Mouse (Mus musculus): ENCODE results near the gene Gm28635. TPM values are rescaled to one million over a fixed set of nuclear protein-coding genes. Genes with fewer than 3 reads are reported as not detected.

Gm28635 gene
- polyA plus RNA-seq, 1 experiment from 2014 or later: not detected

DNA sequence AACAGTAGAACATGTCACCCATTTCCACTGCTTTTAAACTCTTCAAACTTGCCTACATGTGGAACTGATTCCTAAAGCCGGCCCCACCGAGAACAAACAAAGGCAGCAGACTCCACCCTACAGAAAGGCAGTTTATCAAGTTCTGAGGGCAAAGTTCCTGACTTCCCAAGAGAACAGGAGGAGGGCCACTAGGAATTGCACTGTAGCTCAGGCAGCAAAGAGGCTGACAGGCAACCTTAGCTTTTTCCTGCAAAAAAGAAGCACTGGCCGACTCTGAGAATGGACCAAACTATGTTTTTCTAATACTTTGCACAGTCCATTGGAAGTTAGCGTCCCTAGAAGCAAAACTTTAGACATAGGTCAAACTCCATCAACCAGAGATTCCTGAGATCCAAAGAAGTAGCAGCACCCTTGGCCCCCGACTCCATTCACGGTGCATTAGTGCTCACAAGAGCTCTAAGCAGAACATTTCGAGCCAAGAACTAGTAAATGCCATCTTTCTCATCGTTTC is 41.6 kb downstream of the Gm28635 start:
- peak; percentile 2 for DNase-seq

DNA sequence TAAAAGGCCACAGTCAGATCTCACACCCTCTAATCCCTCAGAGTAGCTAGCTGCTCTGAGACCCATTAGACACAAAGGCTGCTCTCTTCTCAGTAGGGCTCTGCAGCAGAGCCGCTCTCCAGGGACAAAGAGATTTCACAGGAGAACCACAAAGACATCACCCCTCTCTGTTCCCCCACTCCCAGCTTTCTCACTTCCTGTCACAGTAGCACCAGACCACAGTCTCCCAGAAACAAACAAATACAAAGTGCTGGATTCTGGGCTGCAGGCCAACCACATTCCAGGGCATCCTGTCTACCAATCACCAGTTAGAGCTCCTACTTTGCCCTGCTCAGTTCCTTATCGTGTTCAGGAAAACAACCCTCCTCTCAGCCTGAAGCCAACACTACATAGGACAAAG is 42.2 kb downstream of the Gm28635 start:
- peak; percentile 88 for ATAC-seq (ENCODE audit: low FRiP score, low TSS enrichment)
- WGBS: 5% methylated on average over 2 of the region's 2 CpGs

More for the DNA sequence above, 41.6 kb downstream of the Gm28635 start:
- WGBS: 27% methylated on average over 8 of the region's 8 CpGs
- H3K4me2 ChIP-seq (ENCODE audit: low read length): peak overlapping the region; percentile 19; the same call in 1 of the 2 replicates
- H3K4me1 ChIP-seq (ENCODE audit: control insufficient read depth, insufficient read depth, low read length): peaks cover 40% of the 10 kb centered on the region
- ATAC-seq (ENCODE audit: low FRiP score, low TSS enrichment): no peak
- no peaks in the 10 kb centered on the region for H3K9me3 ChIP-seq (ENCODE audit: control insufficient read depth, low read length)
- H3K9ac ChIP-seq (replicated peaks; ENCODE audit: low read length): no peak overlapping the region
- no peaks in the 10 kb centered on the region for H3K27me3 ChIP-seq (ENCODE audit: control insufficient read depth, insufficient read depth, low read length)
- no peak overlapping the region for H3K4me3 ChIP-seq (replicated peaks; ENCODE audit: low read depth, low read length)
- H3K27ac ChIP-seq (replicated peaks; ENCODE audit: low read depth, low read length): peak overlapping the region; percentile 77
- no peaks in the 10 kb centered on the region for H3K36me3 ChIP-seq (ENCODE audit: control insufficient read depth, insufficient read depth, low read length)

DNA sequence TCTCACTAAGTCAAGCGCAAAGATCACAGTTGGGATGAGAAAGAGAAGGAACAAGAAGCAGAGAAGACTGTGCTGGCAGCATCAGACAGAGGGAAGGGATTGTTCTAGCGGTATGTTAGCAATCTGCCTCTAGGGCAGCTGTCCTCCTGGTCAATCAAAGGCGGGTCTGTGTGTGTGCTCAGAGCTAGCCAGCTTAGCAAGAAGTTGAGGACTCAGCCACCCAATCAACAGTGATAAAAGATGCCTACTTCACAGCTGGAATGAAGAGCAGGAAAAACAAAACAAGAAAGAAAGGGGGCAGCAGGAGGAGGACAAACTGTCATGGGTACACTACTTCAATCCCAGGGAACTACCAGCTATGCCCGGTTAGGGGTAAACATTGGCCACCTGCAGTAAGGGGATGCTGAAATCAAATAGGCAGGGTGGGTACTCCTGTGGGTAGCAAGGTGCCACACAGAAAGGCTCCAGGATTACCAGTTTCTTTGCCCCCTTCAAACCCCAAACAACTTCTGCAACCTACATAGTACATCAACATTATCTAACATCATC is 42.8 kb downstream of the Gm28635 start:
- ATAC-seq (ENCODE audit: low FRiP score, low TSS enrichment) (peak; percentile 26; the same call in 1 of the 2 replicates), DNase-seq (peak; percentile 36)
- Histone ChIP-seq H3K36me3 (ENCODE audit: control insufficient read depth, insufficient read depth, low read length) (no peaks in the 10 kb centered on the region), H3K27ac (replicated peaks; ENCODE audit: low read depth, low read length) (peak overlapping the region; percentile 77), H3K9ac (replicated peaks; ENCODE audit: low read length) (no peak overlapping the region), H3K4me2 (ENCODE audit: low read length) (peak overlapping the region; percentile 7; the same call in 1 of the 2 replicates), H3K9me3 (ENCODE audit: control insufficient read depth, low read length) (no peaks in the 10 kb centered on the region), H3K4me1 (ENCODE audit: control insufficient read depth, insufficient read depth, low read length) (peaks cover 40% of the 10 kb centered on the region), H3K4me3 (replicated peaks; ENCODE audit: low read depth, low read length) (no peak overlapping the region), H3K27me3 (ENCODE audit: control insufficient read depth, insufficient read depth, low read length) (no peaks in the 10 kb centered on the region)
- 24% methylated on average over 4 of the region's 4 CpGs for whole genome bisulfite sequencing

More for the DNA sequence above, 42.2 kb downstream of the Gm28635 start:
- H3K27me3 ChIP-seq (ENCODE audit: control insufficient read depth, insufficient read depth, low read length): no peaks in the 10 kb centered on the region
- no peaks in the 10 kb centered on the region for H3K9me3 ChIP-seq (ENCODE audit: control insufficient read depth, low read length)
- H3K4me3 ChIP-seq (replicated peaks; ENCODE audit: low read depth, low read length): no peak overlapping the region
- H3K4me2 ChIP-seq (ENCODE audit: low read length): peak overlapping the region; percentile 19; the same call in 1 of the 2 replicates
- DNase-seq: peak; percentile 80
- H3K27ac ChIP-seq (replicated peaks; ENCODE audit: low read depth, low read length): peak overlapping the region; percentile 77
- H3K36me3 ChIP-seq (ENCODE audit: control insufficient read depth, insufficient read depth, low read length): no peaks in the 10 kb centered on the region
- no peak overlapping the region for H3K9ac ChIP-seq (replicated peaks; ENCODE audit: low read length)
- H3K4me1 ChIP-seq (ENCODE audit: control insufficient read depth, insufficient read depth, low read length): peaks cover 40% of the 10 kb centered on the region

DNA sequence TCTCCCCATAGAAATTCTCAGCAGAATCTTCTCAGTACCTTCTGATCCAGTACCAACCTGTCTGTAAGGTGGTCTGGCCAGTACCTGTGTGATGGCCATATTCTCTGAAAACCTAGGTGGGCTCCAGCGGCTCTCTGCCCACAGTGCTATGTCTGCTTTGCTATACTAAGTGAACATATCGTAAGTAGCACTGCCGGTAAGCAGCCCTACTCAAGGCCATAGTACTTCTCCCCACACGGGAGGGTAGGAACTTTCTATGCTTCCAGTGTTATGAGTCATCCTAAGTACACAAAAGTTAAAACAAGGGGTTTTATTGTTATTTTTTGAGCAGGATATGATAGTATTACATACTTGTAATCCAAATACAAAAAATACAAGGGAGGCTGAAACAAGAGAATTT is 43.8 kb downstream of the Gm28635 start:
- Histone ChIP-seq H3K4me1 (ENCODE audit: control insufficient read depth, insufficient read depth, low read length) (peaks cover 38% of the 10 kb centered on the region), H3K4me3 (replicated peaks; ENCODE audit: low read depth, low read length) (no peak overlapping the region)
- ATAC-seq (ENCODE audit: low FRiP score, low TSS enrichment): no peak

DNA sequence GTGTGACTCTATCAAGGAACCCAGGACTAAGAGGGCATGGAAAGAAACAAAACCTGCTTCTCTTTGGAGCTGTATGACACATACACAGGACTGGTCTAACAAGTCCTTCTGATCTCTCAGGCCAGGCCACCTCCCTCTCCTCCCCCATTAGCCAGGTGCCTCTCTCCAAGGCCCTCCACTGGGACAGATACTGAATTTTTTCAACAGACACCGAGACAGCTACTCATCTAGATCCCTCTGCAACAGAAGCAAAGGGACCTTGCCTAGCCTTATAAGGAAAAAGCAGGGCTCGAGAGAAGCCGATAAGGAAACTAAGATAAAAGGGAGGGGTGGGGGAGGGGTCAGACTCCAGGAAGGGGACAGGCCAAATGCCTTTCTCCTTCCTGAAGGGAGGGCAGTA is 44.8 kb downstream of the Gm28635 start:
- DNase-seq: peak; percentile 14
- no peak overlapping the region for H3K27ac ChIP-seq (replicated peaks; ENCODE audit: low read depth, low read length)
- no peaks in the 10 kb centered on the region for H3K27me3 ChIP-seq (ENCODE audit: control insufficient read depth, insufficient read depth, low read length)
- no peak overlapping the region for H3K9ac ChIP-seq (replicated peaks; ENCODE audit: low read length)
- no peaks in the 10 kb centered on the region for H3K36me3 ChIP-seq (ENCODE audit: control insufficient read depth, insufficient read depth, low read length)
- WGBS: 7% methylated on average over 3 of the region's 3 CpGs
- H3K4me3 ChIP-seq (replicated peaks; ENCODE audit: low read depth, low read length): no peak overlapping the region
- no peak overlapping the region for H3K4me2 ChIP-seq (ENCODE audit: low read length)
- H3K4me1 ChIP-seq (ENCODE audit: control insufficient read depth, insufficient read depth, low read length): peaks cover 28% of the 10 kb centered on the region
- no peaks in the 10 kb centered on the region for H3K9me3 ChIP-seq (ENCODE audit: control insufficient read depth, low read length)
- no peak for ATAC-seq (ENCODE audit: low FRiP score, low TSS enrichment)

More for the DNA sequence above, 43.8 kb downstream of the Gm28635 start:
- no peak for DNase-seq
- Histone ChIP-seq H3K9ac (replicated peaks; ENCODE audit: low read length) (no peak overlapping the region), H3K27me3 (ENCODE audit: control insufficient read depth, insufficient read depth, low read length) (no peaks in the 10 kb centered on the region), H3K27ac (replicated peaks; ENCODE audit: low read depth, low read length) (no peak overlapping the region), H3K9me3 (ENCODE audit: control insufficient read depth, low read length) (no peaks in the 10 kb centered on the region), H3K36me3 (ENCODE audit: control insufficient read depth, insufficient read depth, low read length) (no peaks in the 10 kb centered on the region), H3K4me2 (ENCODE audit: low read length) (no peak overlapping the region)
- WGBS: 85% methylated on average over 4 of the region's 4 CpGs

DNA sequence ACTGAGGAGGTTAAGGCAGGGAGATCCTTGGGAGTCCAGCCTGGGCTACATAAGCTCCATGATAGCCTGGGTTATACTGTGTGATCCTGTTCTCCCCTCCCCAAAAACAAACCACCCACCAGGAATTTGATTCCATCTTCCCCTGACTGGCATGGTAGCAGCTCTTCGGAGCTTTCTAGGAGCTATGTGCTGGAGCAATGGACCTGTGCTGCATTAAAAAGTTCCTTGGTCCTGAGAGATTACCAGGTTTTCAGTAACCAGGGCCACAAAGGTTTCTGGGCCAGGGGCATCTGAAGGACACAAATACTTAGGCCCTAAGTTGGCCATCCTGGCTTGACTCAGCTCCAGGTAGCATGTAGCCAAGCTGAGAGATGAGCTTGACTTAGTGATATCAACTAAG is 45.8 kb downstream of the Gm28635 start:
- Histone ChIP-seq H3K4me1 (ENCODE audit: control insufficient read depth, insufficient read depth, low read length) (peaks cover 24% of the 10 kb centered on the region), H3K4me3 (replicated peaks; ENCODE audit: low read depth, low read length) (no peak overlapping the region), H3K4me2 (ENCODE audit: low read length) (no peak overlapping the region), H3K9ac (replicated peaks; ENCODE audit: low read length) (no peak overlapping the region), H3K36me3 (ENCODE audit: control insufficient read depth, insufficient read depth, low read length) (no peaks in the 10 kb centered on the region), H3K9me3 (ENCODE audit: control insufficient read depth, low read length) (no peaks in the 10 kb centered on the region), H3K27me3 (ENCODE audit: control insufficient read depth, insufficient read depth, low read length) (no peaks in the 10 kb centered on the region), H3K27ac (replicated peaks; ENCODE audit: low read depth, low read length) (no peak overlapping the region)
- DNase-seq: no peak
- no peak for ATAC-seq (ENCODE audit: low FRiP score, low TSS enrichment)
- 95% methylated on average over 1 of the region's 1 CpGs for WGBS

DNA sequence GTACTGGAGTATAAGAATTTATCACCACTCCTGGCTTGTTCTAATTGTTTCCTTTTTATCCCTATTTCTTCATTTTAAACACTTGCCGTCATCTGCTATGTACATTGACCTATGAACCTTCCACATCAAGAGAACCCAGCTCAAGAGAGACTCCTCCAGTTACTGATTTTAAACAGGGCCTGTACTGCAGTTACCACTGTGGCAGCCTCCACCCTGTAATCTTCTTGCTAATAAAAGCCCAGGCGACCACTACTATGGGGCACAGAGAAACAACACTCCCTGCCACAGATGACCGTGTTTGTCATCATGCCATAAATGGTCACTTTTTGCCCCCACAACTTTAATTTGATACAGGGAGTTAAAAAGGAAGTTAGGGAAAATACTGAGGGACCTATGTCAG is 50.8 kb downstream of the Gm28635 start:
- H3K4me3 ChIP-seq (replicated peaks; ENCODE audit: low read depth, low read length): no peak overlapping the region
- no peak for ATAC-seq (ENCODE audit: low FRiP score, low TSS enrichment)
- WGBS: 70% methylated on average over 3 of the region's 3 CpGs

DNA sequence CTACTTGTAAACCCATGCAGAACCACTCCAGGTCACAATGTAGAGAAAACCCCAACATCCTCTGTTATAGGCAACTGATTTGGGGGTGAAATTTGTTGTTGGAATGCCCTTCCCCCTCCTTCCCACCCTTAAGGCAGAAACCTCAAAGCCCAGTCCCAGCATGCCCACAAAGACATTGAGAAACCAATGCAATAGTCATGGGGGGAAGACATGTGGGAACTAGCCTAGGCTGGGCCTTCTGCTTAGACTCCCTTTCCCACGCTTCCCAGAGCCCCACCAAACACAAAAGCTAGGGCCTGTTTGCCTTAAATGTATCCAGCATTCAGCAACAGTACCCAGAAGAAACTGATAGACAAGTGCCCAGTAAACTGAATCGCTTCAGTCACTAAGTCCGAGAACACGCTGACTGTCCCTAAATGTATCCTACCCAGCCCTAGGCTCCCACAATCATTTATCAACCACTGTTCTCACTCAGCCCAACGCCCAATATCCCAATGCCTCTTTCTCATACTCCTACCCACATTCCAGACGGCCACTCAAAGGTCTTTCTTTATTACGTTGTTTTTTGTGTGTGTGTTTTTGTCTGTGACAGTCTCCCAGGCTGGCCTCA is 51.4 kb downstream of the Gm28635 start:
- no peaks in the 10 kb centered on the region for H3K4me1 ChIP-seq (ENCODE audit: control insufficient read depth, insufficient read depth, low read length)
- H3K9ac ChIP-seq (replicated peaks; ENCODE audit: low read length): no peak overlapping the region
- ATAC-seq (ENCODE audit: low FRiP score, low TSS enrichment) (no peak), DNase-seq (no peak)
- WGBS: 81% methylated on average over 7 of the region's 7 CpGs
- no peak overlapping the region for H3K4me3 ChIP-seq (replicated peaks; ENCODE audit: low read depth, low read length)
- H3K4me2 ChIP-seq (ENCODE audit: low read length): no peak overlapping the region
- H3K27ac ChIP-seq (replicated peaks; ENCODE audit: low read depth, low read length): no peak overlapping the region
- H3K9me3 ChIP-seq (ENCODE audit: control insufficient read depth, low read length): no peaks in the 10 kb centered on the region
- no peaks in the 10 kb centered on the region for H3K27me3 ChIP-seq (ENCODE audit: control insufficient read depth, insufficient read depth, low read length)
- peaks cover 17% of the 10 kb centered on the region for H3K36me3 ChIP-seq (ENCODE audit: control insufficient read depth, insufficient read depth, low read length)

More for the DNA sequence above, 50.8 kb downstream of the Gm28635 start:
- no peaks in the 10 kb centered on the region for H3K27me3 ChIP-seq (ENCODE audit: control insufficient read depth, insufficient read depth, low read length)
- H3K36me3 ChIP-seq (ENCODE audit: control insufficient read depth, insufficient read depth, low read length): peaks cover 13% of the 10 kb centered on the region
- H3K9me3 ChIP-seq (ENCODE audit: control insufficient read depth, low read length): no peaks in the 10 kb centered on the region
- no peak overlapping the region for H3K27ac ChIP-seq (replicated peaks; ENCODE audit: low read depth, low read length)
- DNase-seq: no peak
- H3K4me2 ChIP-seq (ENCODE audit: low read length): no peak overlapping the region
- H3K4me1 ChIP-seq (ENCODE audit: control insufficient read depth, insufficient read depth, low read length): no peaks in the 10 kb centered on the region
- no peak overlapping the region for H3K9ac ChIP-seq (replicated peaks; ENCODE audit: low read length)

DNA sequence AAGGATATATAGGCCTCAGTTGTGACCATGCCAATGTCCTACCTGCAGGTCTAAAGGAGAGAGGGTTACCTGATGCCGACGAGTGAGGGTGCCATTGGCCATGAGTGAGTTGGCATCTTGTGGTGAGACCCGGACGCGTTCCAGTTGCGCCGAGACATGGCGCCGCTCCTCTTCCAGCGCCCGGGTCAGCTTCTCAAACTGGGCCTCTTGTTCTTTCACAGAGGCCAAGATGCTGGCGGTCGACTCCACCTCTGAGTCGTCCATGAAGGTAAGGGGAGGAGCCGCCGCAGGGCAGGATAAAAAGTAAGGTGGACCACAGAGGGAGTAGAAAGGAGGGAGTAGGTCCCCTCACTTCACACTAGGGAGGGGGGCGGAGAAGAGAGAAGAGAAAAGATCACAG is 53.6 kb downstream of the Gm28635 start:
- H3K27me3 ChIP-seq (ENCODE audit: control insufficient read depth, insufficient read depth, low read length): no peaks in the 10 kb centered on the region
- WGBS: 96% methylated on average over 17 of the region's 17 CpGs
- ATAC-seq (ENCODE audit: low FRiP score, low TSS enrichment) (no peak), DNase-seq (no peak)
- H3K9me3 ChIP-seq (ENCODE audit: control insufficient read depth, low read length): no peaks in the 10 kb centered on the region
- no peak overlapping the region for H3K4me2 ChIP-seq (ENCODE audit: low read length)
- no peak overlapping the region for H3K4me3 ChIP-seq (replicated peaks; ENCODE audit: low read depth, low read length)
- H3K4me1 ChIP-seq (ENCODE audit: control insufficient read depth, insufficient read depth, low read length): no peaks in the 10 kb centered on the region
- no peak overlapping the region for H3K27ac ChIP-seq (replicated peaks; ENCODE audit: low read depth, low read length)
- H3K36me3 ChIP-seq (ENCODE audit: control insufficient read depth, insufficient read depth, low read length): peaks cover 40% of the 10 kb centered on the region
- no peak overlapping the region for H3K9ac ChIP-seq (replicated peaks; ENCODE audit: low read length)

Data from midbrain, embryonic 14.5 days (tissue).